Mouse (Mus musculus): ENCODE results near the gene Schip1. TPM values are rescaled to one million over a fixed set of nuclear protein-coding genes. Genes with fewer than 3 reads are reported as not detected.

Schip1 gene
- total RNA-seq, 2 experiments from 2014 or later = 0.17 TPM; not detected in 1

DNA sequence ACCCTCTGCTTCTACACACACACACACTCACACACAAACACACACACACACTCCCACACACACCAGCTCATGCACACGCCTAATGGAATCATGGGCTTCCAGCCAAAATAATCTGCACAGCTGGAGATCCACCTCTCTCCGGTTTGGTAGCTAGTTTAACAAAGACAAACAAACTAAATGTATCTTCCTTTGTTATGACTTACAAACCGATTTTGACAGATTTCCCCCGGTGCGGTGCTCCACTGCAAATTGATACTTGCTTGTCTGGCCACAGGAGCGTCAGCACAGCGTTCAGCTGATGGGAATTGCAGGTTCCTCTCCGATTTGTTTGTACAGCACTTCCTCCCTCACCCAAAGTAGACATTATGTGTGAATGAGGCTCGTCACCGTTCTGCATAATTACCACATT is 310.5 kb downstream of the Schip1 start:
- ATAC-seq (replicated peaks; ENCODE audit: low FRiP score, poor library complexity, severe bottlenecking) = no peak

DNA sequence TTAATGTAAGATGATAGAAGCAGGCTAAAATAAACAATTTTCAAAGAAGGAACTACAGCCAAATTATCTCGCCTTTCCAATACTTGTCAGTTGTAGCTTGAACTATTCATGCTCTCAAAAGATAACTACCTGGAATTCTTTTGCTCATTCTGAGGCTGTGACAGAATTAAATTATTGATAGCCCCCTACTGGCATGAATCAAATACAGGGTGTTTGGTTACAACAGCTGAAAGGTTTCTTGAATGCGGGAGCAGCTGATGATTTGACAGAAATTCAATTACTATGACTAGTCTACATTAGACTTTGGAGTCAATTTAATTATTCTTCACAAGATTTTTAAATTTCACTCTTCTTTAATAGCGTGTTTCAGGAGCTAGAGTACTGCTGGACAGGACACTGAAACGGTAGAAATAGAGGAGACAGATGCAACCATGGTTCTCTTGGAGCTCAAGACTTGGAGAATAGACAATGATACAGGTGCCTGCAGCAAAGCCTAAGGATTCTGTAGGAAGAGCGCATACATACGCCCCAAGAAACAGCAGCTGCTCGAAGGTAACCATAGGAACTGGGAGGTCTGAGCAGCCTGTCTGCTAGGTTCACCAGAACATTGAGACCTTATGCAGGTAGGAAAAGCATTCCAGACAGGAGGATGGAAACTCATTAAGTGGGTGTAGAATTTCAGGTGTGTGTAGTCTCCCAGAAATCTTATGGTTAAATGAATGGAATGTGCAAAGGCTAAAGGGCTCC is 313.0 kb downstream of the Schip1 start:
- no peak for ATAC-seq (replicated peaks; ENCODE audit: low FRiP score, poor library complexity, severe bottlenecking)

DNA sequence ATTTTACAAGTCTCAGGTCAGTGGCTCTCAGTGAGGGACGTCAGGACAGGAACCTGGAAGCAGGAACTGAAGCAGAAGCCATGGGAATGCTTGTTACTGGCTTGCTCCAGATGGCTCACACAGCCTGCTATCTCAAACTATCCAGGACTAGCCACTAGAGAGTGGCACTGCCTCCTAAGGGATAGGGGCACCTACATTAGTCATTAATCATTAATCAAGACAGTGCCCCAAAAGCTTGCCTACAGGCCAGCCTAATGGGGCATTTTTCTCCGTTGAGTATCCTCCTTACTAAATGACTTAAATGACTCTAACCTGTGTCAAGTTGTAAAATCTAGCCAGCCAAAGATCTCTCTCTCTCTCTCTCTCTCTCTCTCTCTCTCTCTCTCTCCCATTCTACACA is 314.2 kb downstream of the Schip1 start:
- ATAC-seq (replicated peaks; ENCODE audit: low FRiP score, poor library complexity, severe bottlenecking) = no peak

DNA sequence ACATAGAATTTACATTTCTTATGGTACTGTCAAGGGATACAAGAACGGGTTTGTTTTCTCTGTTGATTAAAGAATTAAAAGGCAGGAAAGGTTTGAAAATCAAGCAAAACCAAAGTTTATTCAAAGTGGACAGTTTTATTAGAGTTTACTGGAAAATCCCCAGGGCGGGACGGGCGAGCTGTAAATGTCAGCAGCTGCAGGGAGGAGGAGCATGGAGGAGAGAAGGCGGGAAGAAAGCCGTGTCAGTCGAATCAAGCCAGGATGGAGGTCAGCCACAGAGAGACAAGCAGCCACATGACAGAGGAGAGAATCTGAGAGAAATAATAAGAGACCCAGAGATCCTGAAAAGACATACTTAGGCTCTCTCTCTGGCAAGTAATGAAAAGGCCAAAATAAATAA is 314.6 kb downstream of the Schip1 start:
- ATAC-seq (replicated peaks; ENCODE audit: low FRiP score, poor library complexity, severe bottlenecking) = no peak

DNA sequence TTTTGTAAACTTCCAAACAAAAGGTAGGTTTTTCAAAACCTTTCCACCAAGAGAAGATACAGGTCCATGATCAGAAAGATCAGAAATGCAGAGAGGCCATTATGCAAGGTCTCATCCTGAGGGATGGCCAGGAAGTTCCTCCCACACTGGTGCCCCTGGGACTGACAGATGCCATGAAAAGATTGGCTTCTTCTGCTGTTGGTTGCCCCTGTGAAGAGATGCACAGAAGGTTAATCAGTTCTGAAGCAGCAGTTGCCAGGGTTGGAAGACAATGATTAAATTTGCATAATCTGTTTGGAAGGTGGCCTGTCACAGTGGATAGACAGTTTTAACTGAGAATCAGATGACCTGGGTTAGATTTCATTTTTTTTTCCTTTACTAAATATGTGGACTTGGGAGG is 319.1 kb downstream of the Schip1 start:
- no peak for ATAC-seq (replicated peaks; ENCODE audit: low FRiP score, poor library complexity, severe bottlenecking)

DNA sequence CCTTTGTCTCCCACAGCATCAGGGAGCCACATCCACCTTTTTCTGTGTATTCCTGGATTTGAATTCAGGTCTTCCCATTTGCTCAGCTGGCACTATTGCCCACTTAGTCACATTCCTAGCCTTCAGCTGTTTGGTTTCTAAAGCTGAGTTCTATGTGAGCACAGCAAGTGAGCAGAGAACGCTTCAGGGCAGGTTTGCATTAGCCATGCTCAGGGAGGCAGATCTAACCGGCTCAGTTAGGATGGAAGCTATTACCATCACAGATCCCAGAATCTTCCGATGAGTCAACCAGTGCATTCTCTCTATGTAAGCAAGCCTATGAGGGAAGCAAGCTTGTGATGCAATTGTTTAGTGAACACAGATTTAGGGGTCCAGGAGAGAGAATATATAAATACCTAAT is 320.9 kb downstream of the Schip1 start:
- no peak for ATAC-seq (replicated peaks; ENCODE audit: low FRiP score, poor library complexity, severe bottlenecking)

DNA sequence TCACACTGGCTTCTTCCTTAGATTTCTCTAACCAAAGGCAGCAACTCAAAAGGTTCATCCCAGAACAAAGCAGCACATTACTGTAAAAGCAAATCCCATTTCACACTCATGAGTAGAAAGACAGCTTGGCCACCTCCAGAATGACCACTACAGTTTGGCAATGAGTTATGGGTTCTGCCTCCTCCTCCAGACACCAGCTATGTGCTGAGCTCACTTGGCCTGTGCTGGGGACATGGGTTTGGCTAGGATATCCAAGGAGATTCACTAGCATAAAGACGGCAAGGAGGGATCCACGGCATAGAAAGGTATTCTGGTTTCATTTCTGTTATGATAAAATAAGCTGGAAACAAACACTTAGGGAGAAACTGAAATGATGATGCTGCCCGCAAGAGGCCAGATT is 323.4 kb downstream of the Schip1 start:
- ATAC-seq (replicated peaks; ENCODE audit: low FRiP score, poor library complexity, severe bottlenecking) = no peak

DNA sequence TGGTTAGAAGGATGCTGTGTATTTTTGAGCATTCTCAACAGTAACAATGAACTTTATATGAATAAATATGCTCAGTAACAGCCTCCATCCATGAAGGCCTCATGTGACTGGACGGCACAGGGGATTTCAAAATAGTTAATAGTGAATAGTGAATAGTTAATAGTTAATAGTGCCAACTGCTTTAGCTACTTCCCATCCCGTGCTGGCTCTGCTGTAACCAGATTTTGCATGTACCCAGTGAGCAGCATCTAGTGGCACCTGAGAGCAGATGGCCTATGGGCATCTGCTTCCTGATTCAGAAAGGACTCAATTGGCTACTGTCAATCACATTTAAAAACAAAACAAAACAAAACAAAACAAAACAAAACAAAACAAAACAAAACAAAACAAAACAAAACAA is 329.0 kb downstream of the Schip1 start:
- ATAC-seq (replicated peaks; ENCODE audit: low FRiP score, poor library complexity, severe bottlenecking) = no peak

DNA sequence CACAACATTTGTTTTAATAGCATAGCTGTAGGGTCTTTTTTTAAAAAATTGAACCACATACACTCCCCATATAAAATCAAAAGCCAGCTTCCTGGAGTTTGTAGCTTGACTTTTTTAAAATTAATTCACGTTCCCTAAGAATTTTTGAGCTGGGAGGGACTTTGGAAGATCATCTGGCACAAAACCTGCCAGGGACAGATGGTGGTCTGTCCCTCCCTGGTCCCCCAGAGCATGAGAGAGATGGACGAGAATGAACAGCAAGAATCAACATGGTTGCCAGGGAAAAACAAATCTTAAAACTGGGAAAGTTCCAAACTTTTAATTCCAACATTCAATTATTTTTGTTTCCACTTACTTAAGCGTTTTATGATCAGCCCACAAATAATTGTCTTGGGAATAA is 334.1 kb downstream of the Schip1 start:
- no peak for ATAC-seq (replicated peaks; ENCODE audit: low FRiP score, poor library complexity, severe bottlenecking)

DNA sequence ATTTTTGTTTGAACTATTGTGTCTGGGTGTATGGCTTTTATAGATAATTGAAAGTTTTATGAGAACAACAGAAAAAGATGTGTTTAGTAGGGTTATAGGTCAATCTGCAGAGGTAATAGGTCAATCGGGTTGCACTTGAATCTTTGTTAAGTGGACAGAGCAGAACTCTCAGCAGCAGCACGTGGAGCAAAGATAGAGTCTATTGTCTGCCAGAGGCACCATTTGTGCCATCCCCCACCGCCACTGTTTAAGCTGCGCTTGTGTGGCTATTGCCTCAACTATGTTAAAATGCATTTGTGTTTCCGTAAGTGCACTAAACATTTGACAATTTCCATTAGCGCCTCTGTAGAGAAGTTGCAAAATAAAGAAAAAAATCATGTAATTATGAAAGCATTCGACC is 335.5 kb downstream of the Schip1 start:
- no peak for ATAC-seq (replicated peaks; ENCODE audit: low FRiP score, poor library complexity, severe bottlenecking)

DNA sequence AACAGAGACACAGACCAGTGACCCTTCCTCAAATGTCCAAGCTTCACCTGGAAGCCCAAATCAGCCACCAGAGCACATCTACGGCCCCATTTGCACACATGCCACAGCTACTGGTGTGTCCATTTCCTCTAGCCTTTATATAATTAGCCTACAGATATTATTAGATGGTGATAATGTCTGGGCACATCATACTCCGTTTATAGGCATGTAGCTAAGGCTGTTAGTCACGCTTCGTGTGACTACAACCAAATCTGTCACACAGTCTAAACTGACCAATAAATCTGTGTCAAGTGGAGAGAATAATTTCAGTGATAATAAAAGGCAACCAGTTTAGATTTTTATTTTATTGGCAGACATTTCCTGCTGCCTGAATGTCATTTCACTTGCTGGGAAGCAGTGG is 338.7 kb downstream of the Schip1 start:
- ATAC-seq (replicated peaks; ENCODE audit: low FRiP score, poor library complexity, severe bottlenecking) = no peak

DNA sequence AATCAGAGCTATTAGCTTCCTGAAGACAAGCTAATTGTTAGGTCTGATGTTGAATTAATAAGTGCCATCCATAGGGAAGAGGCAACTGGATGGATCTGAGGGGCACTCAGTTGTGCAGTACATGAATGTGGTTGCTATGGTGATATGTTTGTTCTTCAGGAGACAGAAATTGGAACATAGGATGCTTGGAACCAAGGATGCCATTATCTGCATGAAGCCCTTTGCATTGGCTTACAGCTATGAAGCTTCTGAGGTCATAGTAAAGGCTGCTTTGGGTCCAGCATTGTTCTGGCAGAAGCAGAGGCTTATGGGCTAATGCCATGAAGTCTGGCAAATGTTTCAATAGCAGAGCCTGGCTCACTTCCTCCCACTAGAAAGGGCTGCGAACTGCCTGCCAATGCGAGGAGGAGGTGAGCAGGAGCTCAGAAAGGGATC is 339.2 kb downstream of the Schip1 start:
- ATAC-seq (replicated peaks; ENCODE audit: low FRiP score, poor library complexity, severe bottlenecking) = no peak

DNA sequence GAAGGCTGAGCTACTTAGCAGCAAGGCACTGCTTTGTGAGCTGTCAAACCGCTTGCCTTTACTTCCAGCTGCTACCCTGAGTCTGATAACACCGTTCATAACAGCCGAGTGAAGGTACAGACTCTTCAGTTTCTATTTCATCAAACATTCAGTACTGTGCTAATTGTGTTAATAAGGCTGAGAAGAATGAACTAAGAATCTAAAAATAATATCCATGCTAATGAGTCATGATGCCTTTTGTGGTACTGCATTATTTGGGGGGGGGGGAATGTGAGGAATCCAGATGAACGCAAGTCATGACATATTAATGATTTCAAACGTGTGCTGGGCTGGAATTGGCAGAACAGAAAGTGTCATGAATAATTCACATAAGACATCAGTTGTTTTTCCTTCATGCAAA is 341.1 kb downstream of the Schip1 start:
- ATAC-seq (replicated peaks; ENCODE audit: low FRiP score, poor library complexity, severe bottlenecking) = no peak

DNA sequence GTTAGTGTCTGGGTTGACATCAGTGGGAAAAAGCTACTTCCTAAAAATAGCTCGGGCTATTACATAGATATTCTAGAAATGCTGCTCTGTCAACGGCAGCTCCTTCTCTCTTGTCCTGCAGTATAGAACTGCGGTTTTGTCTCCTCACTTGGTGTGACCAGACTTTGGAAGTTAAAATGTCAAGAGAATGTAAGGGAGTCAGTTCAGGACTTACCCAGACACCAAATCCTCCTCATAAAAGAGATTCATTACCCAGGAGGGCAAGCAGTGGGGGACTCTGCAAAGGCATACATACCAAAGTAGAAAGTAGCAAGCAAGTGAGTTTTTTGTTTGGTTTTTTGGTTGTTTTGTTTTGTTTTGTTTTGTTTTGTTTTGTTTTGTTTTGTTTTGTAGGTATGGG is 347.7 kb downstream of the Schip1 start:
- ATAC-seq (replicated peaks; ENCODE audit: low FRiP score, poor library complexity, severe bottlenecking) = no peak

DNA sequence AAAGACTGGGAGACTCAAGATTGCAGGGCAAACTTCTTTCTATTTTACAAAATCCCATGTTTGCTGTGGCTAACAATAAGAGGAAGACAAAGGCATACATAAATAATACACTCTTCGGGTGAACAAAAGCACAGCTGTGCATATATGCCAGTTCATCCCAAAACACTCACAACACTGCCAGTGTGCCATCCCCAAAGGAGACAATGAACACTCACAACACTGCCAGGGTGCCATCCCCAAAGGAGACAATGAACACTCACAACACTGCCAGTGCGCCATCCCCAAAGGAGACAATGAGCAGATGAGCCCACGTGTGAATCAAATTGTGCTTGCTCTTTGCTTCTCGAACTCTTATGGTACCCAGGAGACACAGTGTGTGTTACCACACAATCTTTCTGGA is 355.2 kb downstream of the Schip1 start:
- no peak for ATAC-seq (replicated peaks; ENCODE audit: low FRiP score, poor library complexity, severe bottlenecking)

DNA sequence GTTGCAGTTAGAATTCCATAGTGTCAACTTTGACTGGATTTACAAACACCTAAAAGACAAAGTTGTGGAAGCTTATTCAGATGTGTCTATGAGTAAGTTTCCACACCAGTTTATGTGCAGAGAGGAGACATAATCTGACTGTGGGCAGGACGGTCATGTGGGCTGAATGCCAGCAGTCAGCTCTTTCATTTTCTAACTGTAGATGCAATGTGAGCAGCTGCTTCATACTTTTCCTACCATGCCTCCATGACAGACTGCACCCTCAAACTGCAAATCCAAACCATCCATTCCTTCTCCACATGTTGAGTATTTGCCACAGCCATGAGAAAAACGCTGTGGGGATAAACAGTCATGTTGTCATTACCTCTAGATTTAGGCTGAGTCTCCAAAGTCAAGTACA is 356.3 kb downstream of the Schip1 start:
- no peak for ATAC-seq (replicated peaks; ENCODE audit: low FRiP score, poor library complexity, severe bottlenecking)

DNA sequence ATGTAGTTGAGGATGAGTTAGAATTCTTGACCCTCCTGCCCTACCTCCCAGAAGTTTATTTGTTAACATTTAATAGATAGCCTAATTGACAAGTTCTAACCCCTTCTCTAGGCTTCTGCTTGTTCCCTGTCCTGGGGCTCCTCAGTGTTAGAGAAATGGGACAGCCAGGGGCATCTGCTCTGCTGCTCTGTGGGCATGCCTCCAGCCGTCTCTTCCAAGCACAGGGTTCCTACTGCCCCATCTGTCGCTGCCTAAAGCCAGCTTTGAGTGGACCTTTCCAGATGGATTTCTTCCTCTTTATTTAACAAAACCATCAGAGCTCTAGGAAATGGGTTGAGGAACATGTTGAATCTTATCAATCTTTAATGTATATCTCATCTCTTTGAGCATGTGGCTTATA is 357.2 kb downstream of the Schip1 start:
- no peak for ATAC-seq (replicated peaks; ENCODE audit: low FRiP score, poor library complexity, severe bottlenecking)

DNA sequence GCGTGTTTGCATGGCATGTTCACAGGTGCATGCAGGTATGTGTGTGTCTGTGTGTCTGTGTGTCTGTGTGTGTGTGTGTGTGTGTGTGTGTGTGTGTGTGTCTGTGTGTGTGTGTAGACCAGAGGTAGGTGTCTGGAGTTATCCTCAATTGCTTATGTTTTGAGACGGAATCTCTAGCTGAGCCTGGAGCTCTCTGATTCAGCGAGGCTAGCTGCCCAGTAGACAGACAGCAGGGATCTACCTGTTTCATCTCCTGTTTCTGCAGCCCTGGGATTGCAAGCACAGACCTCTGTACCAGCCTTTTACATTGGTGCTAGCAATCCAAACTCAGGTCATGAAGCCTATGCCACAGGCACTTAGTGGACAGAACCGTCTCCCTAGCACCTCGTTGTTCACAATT is 363.5 kb downstream of the Schip1 start:
- no peak for ATAC-seq (replicated peaks; ENCODE audit: low FRiP score, poor library complexity, severe bottlenecking)

DNA sequence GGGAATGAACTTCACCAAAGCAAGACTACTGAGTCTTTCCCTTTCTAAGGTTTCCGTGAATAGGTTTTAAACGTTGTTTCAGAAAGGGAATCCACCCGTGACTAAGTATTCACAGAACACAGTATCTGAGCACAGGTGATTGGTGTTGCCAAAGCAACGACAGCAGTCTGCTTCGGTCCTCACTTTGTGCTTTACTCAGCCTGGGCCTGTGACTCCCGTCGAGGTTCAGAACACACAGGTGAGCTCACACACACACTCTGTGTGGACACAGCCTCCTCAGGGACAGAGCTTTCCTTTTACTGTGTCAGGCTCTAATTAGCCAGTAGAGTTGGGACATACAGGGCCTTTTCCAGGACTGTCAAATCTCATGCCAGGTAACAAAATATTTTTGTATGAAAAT is 369.8 kb downstream of the Schip1 start:
- ATAC-seq (replicated peaks; ENCODE audit: low FRiP score, poor library complexity, severe bottlenecking) = no peak

DNA sequence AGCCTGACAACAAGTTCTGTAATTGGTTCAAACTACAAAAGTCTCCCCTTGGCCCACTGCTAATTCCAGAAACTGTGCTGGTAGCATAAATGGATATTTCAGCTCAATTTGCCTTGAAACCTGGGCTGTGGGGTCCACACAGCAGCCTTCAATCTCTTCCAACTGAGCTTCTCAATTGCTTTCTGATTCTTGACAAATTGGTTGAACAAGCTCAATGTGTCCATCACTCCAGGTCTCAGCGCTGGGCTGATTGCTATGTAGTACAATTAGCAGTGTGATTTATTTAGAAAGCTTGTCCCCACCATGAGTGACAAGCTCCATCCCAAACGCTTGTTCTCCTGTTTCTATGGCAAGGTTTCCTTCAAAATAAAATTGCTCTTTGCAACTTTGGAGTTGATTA is 370.3 kb downstream of the Schip1 start:
- ATAC-seq (replicated peaks; ENCODE audit: low FRiP score, poor library complexity, severe bottlenecking) = no peak

DNA sequence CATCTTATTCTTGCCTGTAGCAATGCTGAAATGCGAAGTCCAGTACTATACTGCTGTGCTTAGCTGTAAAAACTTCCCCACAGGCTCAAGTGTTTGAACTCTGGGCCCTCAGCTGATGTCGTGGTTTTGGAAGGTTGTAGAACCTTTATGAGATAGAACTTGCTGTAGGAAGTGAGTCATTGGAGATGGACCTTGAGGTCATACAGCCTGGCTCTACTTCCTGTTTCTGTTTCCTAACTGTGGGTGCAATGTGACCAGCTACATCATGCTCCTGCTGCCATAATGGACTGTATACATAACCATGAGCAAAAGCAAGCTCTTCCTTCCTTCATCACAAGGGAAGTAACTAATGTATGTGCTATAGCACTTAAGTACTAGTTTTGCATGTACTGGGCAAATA is 383.9 kb downstream of the Schip1 start:
- ATAC-seq (replicated peaks; ENCODE audit: low FRiP score, poor library complexity, severe bottlenecking) = no peak

DNA sequence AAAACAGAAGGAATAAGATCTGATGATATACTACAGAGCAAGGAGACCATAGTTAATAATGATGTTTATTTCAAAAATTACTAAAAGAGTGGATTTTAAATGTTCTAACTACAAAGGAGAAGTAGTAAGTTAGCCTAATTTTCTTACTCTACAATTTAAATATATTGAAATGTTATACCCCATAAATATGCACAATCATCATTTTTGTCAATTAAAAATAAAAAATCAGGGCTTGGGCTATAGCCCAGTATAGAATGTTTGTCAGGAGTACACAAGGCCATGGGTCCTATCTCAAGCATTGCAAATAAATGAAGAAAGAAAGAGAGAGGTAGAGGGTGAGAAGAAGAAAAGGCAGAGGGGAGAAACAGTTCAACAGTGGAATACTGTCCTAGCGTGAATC is 387.0 kb downstream of the Schip1 start:
- no peak for ATAC-seq (replicated peaks; ENCODE audit: low FRiP score, poor library complexity, severe bottlenecking)

Measured in erythroblast, adult 5-6 weeks (primary cell).